Mouse (Mus musculus): Measurements from ENCODE around the gene Rps2.
"Not testable (repeated sequence)": the region's sequence is repeated elsewhere in the genome, so short reads cannot be mapped to it uniquely, and the experiment has no call there.

Rps2 gene

GRCm38 (mm10) chr17:24717943-24718342 lies at the start of gene Rps2, which contains the start of gene Rnf151:
Rps2 (plus strand) TSS chr17:24718116.
Rnf151 (minus strand) TSS chr17:24718063.
- DNase-seq (ENCODE audit: low spot score): no peak

GRCm38 (mm10) chr17:24669214-24669544 lies 48.7 kb upstream of the Rps2 start:
- not testable (repeated sequence) for DNase-seq (ENCODE audit: low spot score)

GRCm38 (mm10) chr17:24669545-24670245 lies 48.2 kb upstream of the Rps2 start, which contains the start of gene Zfp598:
Zfp598 (plus strand) TSS chr17:24669687.
- peak; percentile 90 for DNase-seq (ENCODE audit: low spot score)

- DNase-seq (ENCODE audit: low spot score): no peak
These were observed 47.6 kb upstream of the Rps2 start for GRCm38 (mm10) chr17:24670246-24670844.

- DNase-seq (ENCODE audit: low spot score): no peak
These were observed 46.6 kb upstream of the Rps2 start for GRCm38 (mm10) chr17:24671346-24671745.

- DNase-seq (ENCODE audit: low spot score): peak; percentile 85
These were observed 45.8 kb upstream of the Rps2 start for GRCm38 (mm10) chr17:24672141-24672540.

GRCm38 (mm10) chr17:24674277-24674676 lies 43.6 kb upstream of the Rps2 start:
- no peak for DNase-seq (ENCODE audit: low spot score)

GRCm38 (mm10) chr17:24676187-24676586 lies 41.7 kb upstream of the Rps2 start:
- DNase-seq (ENCODE audit: low spot score): no peak

GRCm38 (mm10) chr17:24676877-24677276 lies 41.0 kb upstream of the Rps2 start:
- no peak for DNase-seq (ENCODE audit: low spot score)

- DNase-seq (ENCODE audit: low spot score): no peak
These were observed 40.3 kb upstream of the Rps2 start for GRCm38 (mm10) chr17:24677500-24678080.

- DNase-seq (ENCODE audit: low spot score): peak; percentile 78
These were observed 31.4 kb upstream of the Rps2 start for GRCm38 (mm10) chr17:24686514-24686913.

- DNase-seq (ENCODE audit: low spot score): peak; percentile 71
These were observed 30.7 kb upstream of the Rps2 start for GRCm38 (mm10) chr17:24687146-24687595.

- DNase-seq (ENCODE audit: low spot score): no peak
These were observed 30.3 kb upstream of the Rps2 start for GRCm38 (mm10) chr17:24687599-24687998.

GRCm38 (mm10) chr17:24689251-24690081 lies 28.4 kb upstream of the Rps2 start, which contains the start of gene Syngr3:
Syngr3 (minus strand) TSS chr17:24689955.
- DNase-seq (ENCODE audit: low spot score): no peak

GRCm38 (mm10) chr17:24692385-24692784 lies 25.5 kb upstream of the Rps2 start:
- DNase-seq (ENCODE audit: low spot score): no peak

GRCm38 (mm10) chr17:24695326-24696010 lies 22.4 kb upstream of the Rps2 start:
- DNase-seq (ENCODE audit: low spot score): no peak

- DNase-seq (ENCODE audit: low spot score): peak; percentile 87
These were observed 21.8 kb upstream of the Rps2 start, which contains the start of the genes Gfer and Noxo1 for GRCm38 (mm10) chr17:24696011-24696697. Gfer (minus strand) TSS chr17:24696156. Noxo1 (plus strand) TSS chr17:24696234.

GRCm38 (mm10) chr17:24697985-24698384 lies 19.9 kb upstream of the Rps2 start:
- DNase-seq (ENCODE audit: low spot score): no peak

GRCm38 (mm10) chr17:24698715-24699114 lies 19.2 kb upstream of the Rps2 start:
- DNase-seq (ENCODE audit: low spot score): no peak

GRCm38 (mm10) chr17:24699473-24699872 lies 18.4 kb upstream of the Rps2 start:
- no peak for DNase-seq (ENCODE audit: low spot score)

- no peak for DNase-seq (ENCODE audit: low spot score)
These were observed 16.7 kb upstream of the Rps2 start for GRCm38 (mm10) chr17:24701251-24701650.

Measured in yolk sac, embryonic 10.5 days (tissue).